Mouse (Mus musculus): ENCODE results near the gene Phospho1.
A peak's percentile ranks its signal among the peaks of the same experiment; 100 is the strongest.

Phospho1 gene

GRCm38 (mm10) chr11:95807884-95808283 is 16.4 kb upstream of the Phospho1 start:
- TF ChIP-seq POU5F1 (IDR thresholded peaks at IDR 0.05; ENCODE audit: borderline replicate concordance, low read length) (no peak), NANOG (IDR thresholded peaks at IDR 0.05; ENCODE audit: borderline replicate concordance, low read length) (no peak), CTCF (conservative IDR thresholded peaks at IDR 0.05; ENCODE audit: low read length) (no peak)
- H3K36me3 ChIP-seq (ENCODE audit: insufficient read depth, low read length), result no peaks in the 10 kb centered on the region
- H3K4me3 ChIP-seq (replicated peaks; ENCODE audit: low read length), result no peak overlapping the region
- H3K27me3 ChIP-seq (ENCODE audit: insufficient read depth, low read length), result no peaks in the 10 kb centered on the region
- peaks cover 20% of the 10 kb centered on the region for H3K9me3 ChIP-seq (ENCODE audit: low read length)
- H3K4me1 ChIP-seq (replicated peaks; ENCODE audit: low read depth, low read length), result peaks cover 67% of the 10 kb centered on the region

DNA sequence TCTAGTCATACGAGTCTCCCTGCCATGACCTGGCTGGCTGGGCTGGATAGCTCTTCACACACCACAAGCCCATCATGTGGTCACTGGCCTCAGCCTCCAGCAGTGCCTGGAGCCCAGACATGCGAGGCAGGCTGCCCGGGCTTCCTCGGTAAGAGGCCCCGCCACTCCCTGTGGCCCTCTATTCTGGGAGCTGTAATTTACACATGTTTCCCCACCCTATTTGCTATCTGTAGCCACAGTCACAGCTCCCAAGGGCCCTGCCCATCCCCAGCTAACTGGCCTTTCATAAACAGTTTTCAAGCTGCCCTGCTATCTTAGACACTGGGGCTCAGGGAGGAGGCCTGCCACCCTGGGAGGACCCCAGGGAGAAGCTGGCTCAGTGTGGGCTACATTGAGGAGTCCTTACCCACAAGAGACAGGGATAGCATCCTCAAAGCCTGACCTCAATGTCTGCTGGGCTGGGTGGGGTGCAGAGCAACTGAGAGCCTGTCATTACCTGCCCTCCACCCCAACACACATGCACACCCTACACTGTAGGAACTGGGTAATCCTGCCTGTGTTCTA is 15.8 kb upstream of the Phospho1 start:
- Histone ChIP-seq H3K9me3 (ENCODE audit: low read length) (peaks cover 18% of the 10 kb centered on the region), H3K36me3 (ENCODE audit: insufficient read depth, low read length) (no peaks in the 10 kb centered on the region), H3K4me1 (replicated peaks; ENCODE audit: low read depth, low read length) (peaks cover 67% of the 10 kb centered on the region), H3K4me3 (replicated peaks; ENCODE audit: low read length) (no peak overlapping the region), H3K27me3 (ENCODE audit: insufficient read depth, low read length) (no peaks in the 10 kb centered on the region)
- TF ChIP-seq CTCF (conservative IDR thresholded peaks at IDR 0.05; ENCODE audit: low read length) (no peak), NANOG (IDR thresholded peaks at IDR 0.05; ENCODE audit: borderline replicate concordance, low read length) (no peak), POU5F1 (IDR thresholded peaks at IDR 0.05; ENCODE audit: borderline replicate concordance, low read length) (no peak)

GRCm38 (mm10) chr11:95809603-95810002 is 14.7 kb upstream of the Phospho1 start:
- TF ChIP-seq CTCF (conservative IDR thresholded peaks at IDR 0.05; ENCODE audit: low read length) (no peak), NANOG (IDR thresholded peaks at IDR 0.05; ENCODE audit: borderline replicate concordance, low read length) (no peak), POU5F1 (IDR thresholded peaks at IDR 0.05; ENCODE audit: borderline replicate concordance, low read length) (no peak)
- no peaks in the 10 kb centered on the region for H3K27me3 ChIP-seq (ENCODE audit: insufficient read depth, low read length)

GRCm38 (mm10) chr11:95810828-95811227 is 13.5 kb upstream of the Phospho1 start:
- H3K4me3 ChIP-seq (replicated peaks; ENCODE audit: low read length), result peak overlapping the region; percentile 65
- TF ChIP-seq POU5F1 (IDR thresholded peaks at IDR 0.05; ENCODE audit: borderline replicate concordance, low read length) (no peak), NANOG (IDR thresholded peaks at IDR 0.05; ENCODE audit: borderline replicate concordance, low read length) (no peak), CTCF (conservative IDR thresholded peaks at IDR 0.05; ENCODE audit: low read length) (no peak)
- H3K4me1 ChIP-seq (replicated peaks; ENCODE audit: low read depth, low read length), result peaks cover 52% of the 10 kb centered on the region
- H3K36me3 ChIP-seq (ENCODE audit: insufficient read depth, low read length), result no peaks in the 10 kb centered on the region
- H3K9me3 ChIP-seq (ENCODE audit: low read length), result peaks cover 23% of the 10 kb centered on the region
- no peaks in the 10 kb centered on the region for H3K27me3 ChIP-seq (ENCODE audit: insufficient read depth, low read length)

More at GRCm38 (mm10) chr11:95809603-95810002, 14.7 kb upstream of the Phospho1 start:
- H3K36me3 ChIP-seq (ENCODE audit: insufficient read depth, low read length), result no peaks in the 10 kb centered on the region
- no peak overlapping the region for H3K4me3 ChIP-seq (replicated peaks; ENCODE audit: low read length)
- peaks cover 18% of the 10 kb centered on the region for H3K9me3 ChIP-seq (ENCODE audit: low read length)
- H3K4me1 ChIP-seq (replicated peaks; ENCODE audit: low read depth, low read length), result peaks cover 64% of the 10 kb centered on the region

DNA sequence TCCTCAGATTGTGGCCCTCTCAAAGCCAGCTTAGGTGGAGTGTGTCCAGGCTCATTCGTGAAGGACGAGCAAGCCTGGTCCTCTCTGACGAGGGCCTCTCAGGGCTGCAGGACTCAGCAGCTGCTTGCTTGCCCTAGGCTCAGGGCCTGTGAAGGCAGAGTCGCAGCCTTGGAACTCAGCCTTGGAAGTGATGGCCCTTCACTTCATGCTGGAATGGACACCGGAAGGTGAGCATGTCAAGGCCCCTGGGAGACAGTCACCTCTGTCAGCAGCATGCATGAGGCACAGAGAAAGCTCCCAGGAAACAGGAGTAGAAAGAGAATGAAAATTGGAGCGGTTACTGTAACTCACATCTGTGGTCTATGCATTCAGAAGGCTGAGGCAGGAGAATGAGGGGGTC is 12.6 kb upstream of the Phospho1 start:
- Histone ChIP-seq H3K36me3 (ENCODE audit: insufficient read depth, low read length) (no peaks in the 10 kb centered on the region), H3K27me3 (ENCODE audit: insufficient read depth, low read length) (no peaks in the 10 kb centered on the region), H3K9me3 (ENCODE audit: low read length) (peaks cover 19% of the 10 kb centered on the region), H3K4me1 (replicated peaks; ENCODE audit: low read depth, low read length) (peaks cover 43% of the 10 kb centered on the region), H3K4me3 (replicated peaks; ENCODE audit: low read length) (no peak overlapping the region)
- TF ChIP-seq POU5F1 (IDR thresholded peaks at IDR 0.05; ENCODE audit: borderline replicate concordance, low read length) (no peak), CTCF (conservative IDR thresholded peaks at IDR 0.05; ENCODE audit: low read length) (no peak), NANOG (IDR thresholded peaks at IDR 0.05; ENCODE audit: borderline replicate concordance, low read length) (no peak)

DNA sequence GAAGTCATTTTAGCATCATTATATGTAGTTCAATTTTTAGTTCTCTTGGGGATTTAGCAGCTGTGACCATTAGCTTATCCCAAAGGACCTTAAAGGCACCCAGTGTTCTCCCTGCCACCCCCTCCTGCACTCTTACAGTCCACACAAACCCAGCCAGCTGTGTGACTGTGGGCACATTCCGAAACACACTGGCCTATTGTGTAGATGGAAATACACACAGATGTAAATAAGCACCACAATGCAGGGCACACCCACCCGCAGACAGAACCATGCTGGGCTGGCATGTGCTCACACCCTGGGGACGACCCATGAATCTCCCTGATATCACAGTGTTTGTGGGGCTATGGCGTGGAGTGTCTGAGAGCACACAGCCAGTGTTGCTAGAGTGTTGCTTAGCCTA is 12.1 kb upstream of the Phospho1 start:
- no peaks in the 10 kb centered on the region for H3K36me3 ChIP-seq (ENCODE audit: insufficient read depth, low read length)
- H3K27me3 ChIP-seq (ENCODE audit: insufficient read depth, low read length), result no peaks in the 10 kb centered on the region
- TF ChIP-seq POU5F1 (IDR thresholded peaks at IDR 0.05; ENCODE audit: borderline replicate concordance, low read length) (no peak), CTCF (conservative IDR thresholded peaks at IDR 0.05; ENCODE audit: low read length) (no peak), NANOG (IDR thresholded peaks at IDR 0.05; ENCODE audit: borderline replicate concordance, low read length) (no peak)
- H3K4me3 ChIP-seq (replicated peaks; ENCODE audit: low read length), result no peak overlapping the region
- peaks cover 19% of the 10 kb centered on the region for H3K9me3 ChIP-seq (ENCODE audit: low read length)
- H3K4me1 ChIP-seq (replicated peaks; ENCODE audit: low read depth, low read length), result peaks cover 42% of the 10 kb centered on the region

- H3K36me3 ChIP-seq (ENCODE audit: insufficient read depth, low read length), result no peaks in the 10 kb centered on the region
- no peaks in the 10 kb centered on the region for H3K27me3 ChIP-seq (ENCODE audit: insufficient read depth, low read length)
- peaks cover 12% of the 10 kb centered on the region for H3K9me3 ChIP-seq (ENCODE audit: low read length)
- no peak overlapping the region for H3K4me3 ChIP-seq (replicated peaks; ENCODE audit: low read length)
- no peak for TF ChIP-seq CTCF (conservative IDR thresholded peaks at IDR 0.05; ENCODE audit: low read length)
- no peak for TF ChIP-seq NANOG (IDR thresholded peaks at IDR 0.05; ENCODE audit: borderline replicate concordance, low read length)
- TF ChIP-seq POU5F1 (IDR thresholded peaks at IDR 0.05; ENCODE audit: borderline replicate concordance, low read length), result no peak
- peaks cover 37% of the 10 kb centered on the region for H3K4me1 ChIP-seq (replicated peaks; ENCODE audit: low read depth, low read length)
Observed at GRCm38 (mm10) chr11:95814101-95814500, 10.2 kb upstream of the Phospho1 start.

GRCm38 (mm10) chr11:95814857-95815256 is 9.4 kb upstream of the Phospho1 start:
- Histone ChIP-seq H3K27me3 (ENCODE audit: insufficient read depth, low read length) (no peaks in the 10 kb centered on the region), H3K36me3 (ENCODE audit: insufficient read depth, low read length) (no peaks in the 10 kb centered on the region), H3K9me3 (ENCODE audit: low read length) (peaks cover 12% of the 10 kb centered on the region), H3K4me3 (replicated peaks; ENCODE audit: low read length) (no peak overlapping the region), H3K4me1 (replicated peaks; ENCODE audit: low read depth, low read length) (peaks cover 34% of the 10 kb centered on the region)
- TF ChIP-seq POU5F1 (IDR thresholded peaks at IDR 0.05; ENCODE audit: borderline replicate concordance, low read length) (no peak), CTCF (conservative IDR thresholded peaks at IDR 0.05; ENCODE audit: low read length) (no peak), NANOG (IDR thresholded peaks at IDR 0.05; ENCODE audit: borderline replicate concordance, low read length) (no peak)

DNA sequence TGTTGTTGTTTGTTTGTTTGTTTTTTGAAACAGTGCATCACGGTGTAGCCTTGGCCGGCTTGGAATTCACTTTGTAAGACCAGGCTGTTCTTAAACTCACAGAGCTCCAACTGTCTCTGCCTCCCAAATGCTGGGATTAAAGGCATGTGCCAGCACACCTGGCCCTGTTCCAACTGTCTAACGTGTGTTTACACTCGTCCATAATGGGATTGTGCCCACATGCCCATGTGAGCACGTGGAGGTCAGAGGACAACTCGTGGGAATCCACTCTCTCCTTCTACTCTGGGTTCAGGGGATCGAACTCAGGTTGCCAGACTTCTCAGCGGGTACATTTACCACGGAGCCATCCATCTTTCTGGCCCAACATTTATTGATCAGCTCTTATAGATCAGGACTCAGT is 8.9 kb upstream of the Phospho1 start:
- no peak overlapping the region for H3K4me3 ChIP-seq (replicated peaks; ENCODE audit: low read length)
- H3K36me3 ChIP-seq (ENCODE audit: insufficient read depth, low read length), result no peaks in the 10 kb centered on the region
- peaks cover 12% of the 10 kb centered on the region for H3K9me3 ChIP-seq (ENCODE audit: low read length)
- no peaks in the 10 kb centered on the region for H3K27me3 ChIP-seq (ENCODE audit: insufficient read depth, low read length)
- peaks cover 29% of the 10 kb centered on the region for H3K4me1 ChIP-seq (replicated peaks; ENCODE audit: low read depth, low read length)
- TF ChIP-seq POU5F1 (IDR thresholded peaks at IDR 0.05; ENCODE audit: borderline replicate concordance, low read length), result no peak
- no peak for TF ChIP-seq NANOG (IDR thresholded peaks at IDR 0.05; ENCODE audit: borderline replicate concordance, low read length)
- TF ChIP-seq CTCF (conservative IDR thresholded peaks at IDR 0.05; ENCODE audit: low read length), result no peak

All from E14TG2a.4 (cell line).